Mouse (Mus musculus): ENCODE measurements around the gene Trpm6. TPM values are rescaled to one million over a fixed set of nuclear protein-coding genes. Genes with fewer than 3 reads are reported as not detected.

The Trpm6 gene
- total and polyA plus RNA-seq, 3 experiments = not detected

GRCm38 (mm10) chr19:18909641-18910040, 159.9 kb downstream of the Trpm6 start:
- Histone ChIP-seq H3K4me2 (ENCODE audit: insufficient read depth, low read depth, poor library complexity, severe bottlenecking) (no peak overlapping the region), H3K27me3 (replicated peaks) (no peaks in the 10 kb centered on the region), H3K9ac (ENCODE audit: insufficient read depth, low read depth) (no peak overlapping the region), H3K36me3 (replicated peaks in 1 of 2; ENCODE audit: control insufficient read depth in 1 of 2, insufficient read depth in 1 of 2, low read length in 1 of 2) (no peaks in the 10 kb centered on the region), H3K4me3 (replicated peaks in 1 of 3; ENCODE audit: low read depth in 2 of 3, low read length in 2 of 3, poor library complexity in 1 of 3) (no peak overlapping the region), H3K9me3 (replicated peaks; ENCODE audit: low read length) (no peaks in the 10 kb centered on the region), H3K4me1 (ENCODE audit: control insufficient read depth in 1 of 2, insufficient read depth in 2 of 2) (peaks cover 0 to 4% of the 10 kb centered on the region in 2 experiments; a peak in 2 of 4 replicates), H3K27ac (ENCODE audit: insufficient read depth, low read depth) (no peak overlapping the region), H3K79me2 (replicated peaks; ENCODE audit: control insufficient read depth, extremely low read depth, insufficient read depth, poor library complexity, severe bottlenecking) (no peaks in the 10 kb centered on the region)
- in situ Hi-C loops (cut with MboI; ENCODE audit: low pct_ligation_motif_present, low pct_unique_long_range_greater_than_20kb, low sequenced_read_pairs) (no loop called here), dilution Hi-C loops (cut with MboI; ENCODE audit: extremely low pct_ligation_motif_present, extremely low pct_unique_long_range_greater_than_20kb, low sequenced_read_pairs) (no loop called here)
- TF ChIP-seq GABPA (IDR thresholded peaks at IDR 0.05; ENCODE audit: insufficient replicate concordance, low read depth, low read length) (no peak), ZKSCAN1 (IDR thresholded peaks at IDR 0.05; ENCODE audit: borderline replicate concordance, low read depth, low read length) (no peak), EP300 (IDR thresholded peaks at IDR 0.05; ENCODE audit: low read length) (no peak), CHD1 (IDR thresholded peaks at IDR 0.05; ENCODE audit: low read depth, low read length) (no peak), SMC3 (IDR thresholded peaks at IDR 0.05; ENCODE audit: low read depth, low read length) (no peak), MAFK (IDR thresholded peaks at IDR 0.05; ENCODE audit: insufficient replicate concordance, low read length) (no peak)
- no peak for DNase-seq (ENCODE audit: extremely low read depth)

- no peak overlapping the region for H3K4me2 ChIP-seq (ENCODE audit: insufficient read depth, low read depth, poor library complexity, severe bottlenecking)
- dilution Hi-C loops (cut with MboI; ENCODE audit: extremely low pct_ligation_motif_present, extremely low pct_unique_long_range_greater_than_20kb, low sequenced_read_pairs) = no loop called here
- no peaks in the 10 kb centered on the region for H3K9me3 ChIP-seq (replicated peaks; ENCODE audit: low read length)
- peaks cover 0 to 4% of the 10 kb centered on the region in 2 experiments; a peak in 2 of 4 replicates for H3K4me1 ChIP-seq (ENCODE audit: control insufficient read depth in 1 of 2, insufficient read depth in 2 of 2)
- no peak overlapping the region for H3K27ac ChIP-seq (ENCODE audit: insufficient read depth, low read depth)
- H3K79me2 ChIP-seq (replicated peaks; ENCODE audit: control insufficient read depth, extremely low read depth, insufficient read depth, poor library complexity, severe bottlenecking) = no peaks in the 10 kb centered on the region
- in situ Hi-C loops (cut with MboI; ENCODE audit: low pct_ligation_motif_present, low pct_unique_long_range_greater_than_20kb, low sequenced_read_pairs) = no loop called here
- no peaks in the 10 kb centered on the region for H3K27me3 ChIP-seq (replicated peaks)
- H3K9ac ChIP-seq (ENCODE audit: insufficient read depth, low read depth) = no peak overlapping the region
- TF ChIP-seq MAZ (IDR thresholded peaks at IDR 0.05; ENCODE audit: low read depth, low read length) (no peak), POLR2AphosphoS2 (IDR thresholded peaks at IDR 0.05; ENCODE audit: low read depth, low read length) (no peak), RCOR1 (conservative IDR thresholded peaks at IDR 0.05; ENCODE audit: low read depth, low read length) (no peak), MAFK (IDR thresholded peaks at IDR 0.05; ENCODE audit: insufficient replicate concordance, low read length) (no peak), ZC3H11A (IDR thresholded peaks at IDR 0.05; ENCODE audit: low read depth, low read length) (no peak), USF1 (IDR thresholded peaks at IDR 0.05; ENCODE audit: low read depth, low read length) (no peak), E2F4 (IDR thresholded peaks at IDR 0.05; ENCODE audit: insufficient replicate concordance, low read depth, low read length) (no peak), IRF4 (IDR thresholded peaks at IDR 0.05; ENCODE audit: low read depth, low read length) (no peak), NELFE (IDR thresholded peaks at IDR 0.05; ENCODE audit: low read depth, low read length) (no peak), NRF1 (IDR thresholded peaks at IDR 0.05; ENCODE audit: low read depth, low read length) (no peak), PAX5 (IDR thresholded peaks at IDR 0.05; ENCODE audit: low read length) (no peak), GABPA (IDR thresholded peaks at IDR 0.05; ENCODE audit: insufficient replicate concordance, low read depth, low read length) (no peak), EP300 (IDR thresholded peaks at IDR 0.05; ENCODE audit: low read length) (no peak), UBTF (IDR thresholded peaks at IDR 0.05; ENCODE audit: low read depth, low read length) (no peak), TCF12 (IDR thresholded peaks at IDR 0.05; ENCODE audit: low read depth, low read length) (no peak), JUN (IDR thresholded peaks at IDR 0.05; ENCODE audit: insufficient read depth, low read depth, low read length) (no peak), TBP (conservative IDR thresholded peaks at IDR 0.05; ENCODE audit: low read depth, low read length) (no peak), RAD21 (IDR thresholded peaks at IDR 0.05; ENCODE audit: low read depth, low read length) (no peak), SMC3 (IDR thresholded peaks at IDR 0.05; ENCODE audit: low read depth, low read length) (no peak)
- DNase-seq (ENCODE audit: extremely low read depth) = peak; percentile 12
- no peaks in the 10 kb centered on the region for H3K36me3 ChIP-seq (replicated peaks in 1 of 2; ENCODE audit: control insufficient read depth in 1 of 2, insufficient read depth in 1 of 2, low read length in 1 of 2)
- no peak overlapping the region for H3K4me3 ChIP-seq (replicated peaks in 1 of 3; ENCODE audit: low read depth in 2 of 3, low read length in 2 of 3, poor library complexity in 1 of 3)
These were observed 162.1 kb downstream of the Trpm6 start for GRCm38 (mm10) chr19:18911755-18912340.

All from CH12.LX (cell line).